Mouse (Mus musculus): ENCODE data around the gene Cdipt.

Cdipt gene

GRCm38 (mm10) chr7:127024755-127025555, 49.2 kb downstream of the Cdipt start:
- peak; percentile 85 for DNase-seq (ENCODE audit: low read depth, low spot score)

- DNase-seq (ENCODE audit: low read depth, low spot score): peak; percentile 53
These were observed 49.9 kb downstream of the Cdipt start for GRCm38 (mm10) chr7:127025556-127026160.

- peak; percentile 87 for DNase-seq (ENCODE audit: low read depth, low spot score)
These were observed 50.5 kb downstream of the Cdipt start for GRCm38 (mm10) chr7:127026161-127026600.

GRCm38 (mm10) chr7:127026616-127026983, 50.9 kb downstream of the Cdipt start:
- no peak for DNase-seq (ENCODE audit: low read depth, low spot score)

- DNase-seq (ENCODE audit: low read depth, low spot score): peak; percentile 99
These were observed 51.4 kb downstream of the Cdipt start, which contains the start of gene Maz for GRCm38 (mm10) chr7:127026984-127027726. Gene Maz, minus strand, starts transcription at chr7:127027037.

GRCm38 (mm10) chr7:127027885-127028284, 52.2 kb downstream of the Cdipt start:
- DNase-seq (ENCODE audit: low read depth, low spot score): no peak
